Mouse (Mus musculus) kidney, postnatal 10 days (tissue): ENCODE measurements around the gene Olfr224.
A peak's percentile ranks its signal among the peaks of the same experiment; 100 is the strongest.
"Not testable (repeated sequence)": the region's sequence is repeated elsewhere in the genome, so short reads cannot be mapped to it uniquely, and the experiment has no call there.

Experiments used
- DNase-seq: peaks from one replicate; pipeline ENCODE4 v3.0.0; 2021; ENCODE audit warnings: mixed read lengths

The Olfr224 gene

GRCm38 (mm10) chr11:58570405-58570804 is at the start of gene Olfr224:
Olfr224 (minus strand) TSS chr11:58570553.
- DNase-seq = peak; percentile 67

- no peak for DNase-seq
These were observed 48.4 kb upstream of the Olfr224 start for GRCm38 (mm10) chr11:58618793-58619192.

- DNase-seq = no peak
These were observed 48.0 kb upstream of the Olfr224 start for GRCm38 (mm10) chr11:58618369-58618768.

- DNase-seq = no peak
These were observed 45.6 kb upstream of the Olfr224 start, which contains the start of gene 2210407C18Rik for GRCm38 (mm10) chr11:58615975-58616374. 2210407C18Rik (minus strand) TSS chr11:58616075.

- DNase-seq = peak; percentile 17
These were observed 44.2 kb upstream of the Olfr224 start for GRCm38 (mm10) chr11:58614526-58614925.

- DNase-seq = no peak
These were observed 43.0 kb upstream of the Olfr224 start for GRCm38 (mm10) chr11:58613359-58613758.

- no peak for DNase-seq
These were observed 36.7 kb upstream of the Olfr224 start for GRCm38 (mm10) chr11:58607030-58607429.

- DNase-seq = no peak
These were observed 36.0 kb upstream of the Olfr224 start for GRCm38 (mm10) chr11:58606177-58606919.

- no peak for DNase-seq
These were observed 34.9 kb upstream of the Olfr224 start for GRCm38 (mm10) chr11:58605228-58605627.

GRCm38 (mm10) chr11:58604688-58605087 is 34.3 kb upstream of the Olfr224 start:
- DNase-seq = no peak

GRCm38 (mm10) chr11:58602800-58603560 is 32.6 kb upstream of the Olfr224 start:
- DNase-seq = no peak

GRCm38 (mm10) chr11:58602062-58602461 is 31.7 kb upstream of the Olfr224 start:
- no peak for DNase-seq

GRCm38 (mm10) chr11:58597837-58598236 is 27.5 kb upstream of the Olfr224 start:
- DNase-seq = no peak

- DNase-seq = no peak
These were observed 24.5 kb upstream of the Olfr224 start, which contains the start of gene Olfr324 for GRCm38 (mm10) chr11:58594814-58595213. Olfr324 (plus strand) TSS chr11:58595114.

GRCm38 (mm10) chr11:58588620-58589250 is 18.4 kb upstream of the Olfr224 start:
- no peak for DNase-seq

- peak; percentile 57 for DNase-seq
These were observed 17.6 kb upstream of the Olfr224 start for GRCm38 (mm10) chr11:58587898-58588348.

- DNase-seq = no peak
These were observed 8.3 kb upstream of the Olfr224 start for GRCm38 (mm10) chr11:58578636-58579035.

GRCm38 (mm10) chr11:58577430-58577829 is 7.1 kb upstream of the Olfr224 start, which contains the start of gene Olfr325:
Olfr325 (plus strand) TSS chr11:58577730.
- DNase-seq = no peak

GRCm38 (mm10) chr11:58555536-58555935 is 14.8 kb downstream of the Olfr224 start, which contains the start of gene Olfr328:
Olfr328 (minus strand) TSS chr11:58555636.
- no peak for DNase-seq

- DNase-seq = no peak
These were observed 24.0 kb downstream of the Olfr224 start, which contains the start of gene Olfr329-ps for GRCm38 (mm10) chr11:58546322-58546721. Olfr329-ps (minus strand) TSS chr11:58546422.

GRCm38 (mm10) chr11:58534736-58535135 is 35.6 kb downstream of the Olfr224 start, which contains the start of gene Olfr330:
Olfr330 (minus strand) TSS chr11:58534836.
- not testable (repeated sequence) for DNase-seq

GRCm38 (mm10) chr11:58519756-58520155 is 50.6 kb downstream of the Olfr224 start:
- peak; percentile 23 for DNase-seq

- peak; percentile 67 for DNase-seq
These were observed 51.4 kb downstream of the Olfr224 start for GRCm38 (mm10) chr11:58518916-58519315.
